Mouse (Mus musculus): ENCODE results near the gene Lxn.

Lxn gene

GRCm38 (mm10) chr3:67462578-67462977 is 1.1 kb downstream of the Lxn start:
- intact Hi-C loops (cut with DNase I): no loop called here

GRCm38 (mm10) chr3:67462015-67462414 is 1.7 kb downstream of the Lxn start:
- intact Hi-C loops (cut with DNase I): no loop called here

DNA sequence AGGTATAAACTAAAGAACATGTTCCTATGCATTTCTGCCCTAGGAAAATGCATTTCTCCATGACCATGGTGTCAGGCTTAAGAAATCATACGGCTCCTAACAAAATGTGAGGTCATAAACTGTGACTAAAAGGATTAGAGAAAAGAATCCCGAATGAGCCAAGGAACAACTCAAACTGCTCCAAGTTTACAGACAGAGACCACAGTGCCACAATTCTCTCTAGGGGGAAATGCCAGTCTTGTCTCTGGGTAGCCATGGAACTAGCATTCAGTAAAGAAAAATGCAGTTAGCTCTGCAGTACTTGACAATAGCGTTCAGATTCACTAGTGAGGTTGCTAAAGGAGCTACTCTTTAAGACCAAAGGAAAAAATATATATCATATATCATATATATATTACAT is 3.8 kb downstream of the Lxn start:
- intact Hi-C loops (cut with DNase I): no loop called here

GRCm38 (mm10) chr3:67450601-67451210 is 13.0 kb downstream of the Lxn start:
- intact Hi-C loops (cut with DNase I): no loop called here

DNA sequence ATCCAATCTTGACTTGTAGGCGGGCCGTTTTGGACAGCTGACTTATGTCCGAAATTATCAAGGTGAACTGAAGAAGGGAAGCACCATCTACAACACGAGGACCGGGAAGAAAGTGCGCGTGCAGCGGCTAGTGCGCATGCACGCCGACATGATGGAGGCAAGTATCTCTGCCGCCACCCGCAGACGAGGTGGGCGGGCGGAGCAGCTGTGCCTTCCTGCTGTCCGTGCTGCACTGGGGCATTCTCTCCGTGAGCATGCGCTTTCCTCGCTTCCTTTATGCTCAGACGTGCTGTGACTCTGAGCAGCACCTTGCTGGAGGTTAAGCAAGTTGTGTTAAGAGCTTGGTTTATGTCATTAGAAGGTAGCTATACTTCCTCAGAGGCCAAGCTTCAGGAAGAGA is 14.1 kb downstream of the Lxn start:
- intact Hi-C loops (cut with DNase I): no loop called here

- intact Hi-C loops (cut with DNase I): no loop called here
Observed at GRCm38 (mm10) chr3:67447143-67447542, 16.6 kb downstream of the Lxn start.

GRCm38 (mm10) chr3:67434011-67434410 is 29.7 kb downstream of the Lxn start:
- intact Hi-C loops (cut with DNase I): no loop called here

DNA sequence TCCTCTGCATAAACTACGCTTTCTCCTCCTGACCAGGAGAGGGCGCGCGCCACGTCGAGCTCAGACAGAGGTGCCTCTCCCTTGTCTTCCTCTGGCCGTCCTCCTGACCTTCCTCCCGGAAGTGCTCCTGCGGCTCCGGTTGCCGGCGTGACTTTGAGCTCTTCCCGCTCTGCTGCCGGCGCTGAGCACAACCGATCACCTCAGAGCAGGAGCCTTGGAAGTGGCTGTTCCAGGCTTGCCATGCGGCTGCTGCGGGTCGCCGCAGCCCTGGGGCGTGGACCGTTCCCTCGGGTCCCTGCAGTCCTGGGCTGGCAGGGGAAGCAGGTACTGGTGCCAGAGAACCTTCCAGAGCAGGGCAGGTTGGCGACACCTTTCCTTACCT is 33.7 kb downstream of the Lxn start, which contains the start of gene Gfm1:
Gene Gfm1, plus strand, starts transcription at position 98 of the 382 bp plus-strand sequence.
- intact Hi-C loops (cut with DNase I): loop anchor here (2.0 kb wide), 1 partner anchor 77 kb away; no protein-coding TSS in a partner anchor

- intact Hi-C loops (cut with DNase I): no loop called here
Observed at GRCm38 (mm10) chr3:67429338-67429998, 34.3 kb downstream of the Lxn start.
